Mouse (Mus musculus): ENCODE data around the gene Hist1h4j. TPM values are rescaled to one million over a fixed set of nuclear protein-coding genes. Genes with fewer than 3 reads are reported as not detected.

The Hist1h4j gene
- polyA plus RNA-seq, 1 experiment from 2014 or later = 1.2 TPM

DNA sequence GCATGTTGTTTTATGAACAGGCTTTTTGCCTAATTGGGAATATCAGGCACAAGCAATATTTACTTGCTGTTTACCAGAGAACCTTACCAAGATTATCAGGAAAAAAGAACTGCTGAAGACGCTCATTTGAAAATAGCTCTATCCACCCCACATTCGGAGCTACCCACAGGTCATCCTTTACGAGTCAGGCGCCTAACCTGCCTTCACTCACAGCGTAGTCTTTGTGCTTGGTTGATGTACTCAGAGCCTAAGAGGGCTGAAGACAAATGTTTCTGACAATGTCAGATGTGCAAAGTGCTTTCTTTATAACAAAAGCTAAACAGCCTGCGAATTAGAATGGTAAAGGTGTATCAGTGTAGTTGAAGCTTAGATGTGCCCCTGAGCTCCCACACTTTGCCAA lies 49.4 kb downstream of the Hist1h4j start:
- H3K4me1 ChIP-seq (ENCODE audit: control insufficient read depth, insufficient read depth, low read length) = peaks cover 38% of the 10 kb centered on the region
- H3K4me2 ChIP-seq (ENCODE audit: low read depth, low read length) = peak overlapping the region; percentile 60
- peak overlapping the region; percentile 44 for H3K4me3 ChIP-seq (ENCODE audit: low read depth, low read length)
- 36% methylated on average over 6 of the region's 6 CpGs for WGBS
- peak overlapping the region; percentile 54 for H3K9ac ChIP-seq (ENCODE audit: low read depth, low read length)
- DNase-seq (ENCODE audit: low spot score) = no peak
- H3K9me3 ChIP-seq (ENCODE audit: control insufficient read depth, low read length) = no peaks in the 10 kb centered on the region
- H3K27ac ChIP-seq (replicated peaks; ENCODE audit: low read depth, low read length) = peak overlapping the region; percentile 89
- no peaks in the 10 kb centered on the region for H3K36me3 ChIP-seq (ENCODE audit: control insufficient read depth, insufficient read depth, low read length)
- no peaks in the 10 kb centered on the region for H3K27me3 ChIP-seq (replicated peaks; ENCODE audit: control insufficient read depth, insufficient read depth, low read length)
- no peak for ATAC-seq (ENCODE audit: low read depth)

Small RNA genes lying within 50 kb of the gene (microRNA-seq; reads per million reads assigned to microRNA genes)
- gene Gm44357 (ENCODE audit: borderline number of aligned reads) (not detected), gene Gm44367 (ENCODE audit: borderline number of aligned reads) (not detected), gene Gm44454 (ENCODE audit: borderline number of aligned reads) (not detected)

Other genes starting within 250 kb of the Hist1h4j start
- 0.11 and 0.79 TPM in 2 replicates for gene AK157302, start 239.8 kb upstream of the Hist1h4j start, polyA plus RNA-seq (2014; fragmentation: Nextera tagmentation; extraction: Ambion mirVana)
- 5.9 and 6.8 TPM in 2 replicates for gene Gm11273, start 233.6 kb upstream of the Hist1h4j start, polyA plus RNA-seq (2014; fragmentation: Nextera tagmentation; extraction: Ambion mirVana)
- 8.5 and 9.8 TPM in 2 replicates for gene Zkscan8, start 203.9 kb upstream of the Hist1h4j start, polyA plus RNA-seq (2014; fragmentation: Nextera tagmentation; extraction: Ambion mirVana)
- 0.14 and 0.28 TPM in 2 replicates for gene Olfr1366, start 192.3 kb upstream of the Hist1h4j start, polyA plus RNA-seq (2014; fragmentation: Nextera tagmentation; extraction: Ambion mirVana)
- gene Olfr1535, start 175.2 kb upstream of the Hist1h4j start, polyA plus RNA-seq (2014; fragmentation: Nextera tagmentation; extraction: Ambion mirVana) = 0.12 TPM in 1 of 2 replicates, not detected in the other
- gene Olfr1364, start 153.3 kb upstream of the Hist1h4j start, polyA plus RNA-seq (2014; fragmentation: Nextera tagmentation; extraction: Ambion mirVana) = not detected in 2 replicates
- not detected in 2 replicates for gene Olfr1362, start 121.0 kb upstream of the Hist1h4j start, polyA plus RNA-seq (2014; fragmentation: Nextera tagmentation; extraction: Ambion mirVana)
- not detected in 2 replicates for gene Olfr11, start 92.5 kb upstream of the Hist1h4j start, polyA plus RNA-seq (2014; fragmentation: Nextera tagmentation; extraction: Ambion mirVana)
- gene Olfr1361, start 71.7 kb upstream of the Hist1h4j start, polyA plus RNA-seq (2014; fragmentation: Nextera tagmentation; extraction: Ambion mirVana) = 0.12 and 0.25 TPM in 2 replicates
- gene Olfr1360, start 57.7 kb upstream of the Hist1h4j start, polyA plus RNA-seq (2014; fragmentation: Nextera tagmentation; extraction: Ambion mirVana) = not detected in 2 replicates
- gene Olfr1359, start 37.0 kb upstream of the Hist1h4j start, polyA plus RNA-seq (2014; fragmentation: Nextera tagmentation; extraction: Ambion mirVana) = 0.31 TPM in 1 of 2 replicates, not detected in the other
- 1.4 and 1.8 TPM in 2 replicates for gene Hist1h2bl, start 18.9 kb upstream of the Hist1h4j start, polyA plus RNA-seq (2014; fragmentation: Nextera tagmentation; extraction: Ambion mirVana)
- gene Hist1h2ai, start 18.6 kb upstream of the Hist1h4j start, polyA plus RNA-seq (2014; fragmentation: Nextera tagmentation; extraction: Ambion mirVana) = 10.8 and 14.8 TPM in 2 replicates
- gene Hist1h3h, start 17.4 kb upstream of the Hist1h4j start, polyA plus RNA-seq (2014; fragmentation: Nextera tagmentation; extraction: Ambion mirVana) = 9.5 and 9.6 TPM in 2 replicates
- gene Hist1h2bm, start 13.0 kb upstream of the Hist1h4j start, polyA plus RNA-seq (2014; fragmentation: Nextera tagmentation; extraction: Ambion mirVana) = 2.2 and 2.9 TPM in 2 replicates
- gene Hist1h4k, start 15.4 kb downstream of the Hist1h4j start, polyA plus RNA-seq (2014; fragmentation: Nextera tagmentation; extraction: Ambion mirVana) = 3.8 and 6.2 TPM in 2 replicates
- 5.5 and 8.4 TPM in 2 replicates for gene Hist1h2ak, start 18.8 kb downstream of the Hist1h4j start, polyA plus RNA-seq (2014; fragmentation: Nextera tagmentation; extraction: Ambion mirVana)
- 3.5 and 4.1 TPM in 2 replicates for gene Hist1h2bn, start 19.1 kb downstream of the Hist1h4j start, polyA plus RNA-seq (2014; fragmentation: Nextera tagmentation; extraction: Ambion mirVana)
- 10.0 and 11.8 TPM in 2 replicates for gene Hist1h1b, start 45.6 kb downstream of the Hist1h4j start, polyA plus RNA-seq (2014; fragmentation: Nextera tagmentation; extraction: Ambion mirVana)
- gene Hist1h3i, start 48.3 kb downstream of the Hist1h4j start, polyA plus RNA-seq (2014; fragmentation: Nextera tagmentation; extraction: Ambion mirVana) = 127 and 141 TPM in 2 replicates
- 6.0 and 6.4 TPM in 2 replicates for gene Hist1h2an, start 52.2 kb downstream of the Hist1h4j start, polyA plus RNA-seq (2014; fragmentation: Nextera tagmentation; extraction: Ambion mirVana)
- 0.56 and 0.61 TPM in 2 replicates for gene Hist1h2bp, start 52.4 kb downstream of the Hist1h4j start, polyA plus RNA-seq (2014; fragmentation: Nextera tagmentation; extraction: Ambion mirVana)
- 13.6 and 14.1 TPM in 2 replicates for gene Hist1h2bq, start 75.1 kb downstream of the Hist1h4j start, polyA plus RNA-seq (2014; fragmentation: Nextera tagmentation; extraction: Ambion mirVana)
- gene Hist1h2ao, start 75.4 kb downstream of the Hist1h4j start, polyA plus RNA-seq (2014; fragmentation: Nextera tagmentation; extraction: Ambion mirVana) = not detected in 2 replicates
- not detected in 2 replicates for gene Hist1h4m, start 76.7 kb downstream of the Hist1h4j start, polyA plus RNA-seq (2014; fragmentation: Nextera tagmentation; extraction: Ambion mirVana)
- gene Hist1h4n, start 97.1 kb downstream of the Hist1h4j start, polyA plus RNA-seq (2014; fragmentation: Nextera tagmentation; extraction: Ambion mirVana) = 14.1 and 16.4 TPM in 2 replicates
- 2,692 and 2,964 TPM in 2 replicates for gene Hist1h2ap, start 98.4 kb downstream of the Hist1h4j start, polyA plus RNA-seq (2014; fragmentation: Nextera tagmentation; extraction: Ambion mirVana)
- gene Hist1h2br, start 98.7 kb downstream of the Hist1h4j start, polyA plus RNA-seq (2014; fragmentation: Nextera tagmentation; extraction: Ambion mirVana) = 13.5 and 14.4 TPM in 2 replicates
- 7.6 and 8.9 TPM in 2 replicates for gene Zfp184, start 210.0 kb downstream of the Hist1h4j start, polyA plus RNA-seq (2014; fragmentation: Nextera tagmentation; extraction: Ambion mirVana)
- gene Pom121l2, start 246.1 kb downstream of the Hist1h4j start, polyA plus RNA-seq (2014; fragmentation: Nextera tagmentation; extraction: Ambion mirVana) = 0.11 and 0.13 TPM in 2 replicates